Mouse (Mus musculus) kidney, adult 11 months (tissue): ENCODE results near the gene Pdk2.
A peak's percentile ranks its signal among the peaks of the same experiment; 100 is the strongest.

Experiments used
- DNase-seq: peaks from one replicate; pipeline ENCODE4 v3.0.0; 2022

Pdk2 gene

GRCm38 (mm10) chr11:95070140-95071107 is 29.3 kb upstream of the Pdk2 start:
- DNase-seq = no peak

- no peak for DNase-seq
Measured at GRCm38 (mm10) chr11:95069226-95069957, 28.2 kb upstream of the Pdk2 start.

GRCm38 (mm10) chr11:95056768-95057501 is 15.8 kb upstream of the Pdk2 start:
- DNase-seq = no peak

GRCm38 (mm10) chr11:95053062-95053461 is 11.9 kb upstream of the Pdk2 start:
- DNase-seq = no peak

GRCm38 (mm10) chr11:95046980-95047680 is 6.0 kb upstream of the Pdk2 start:
- no peak for DNase-seq

GRCm38 (mm10) chr11:95044185-95044870 is 3.2 kb upstream of the Pdk2 start:
- DNase-seq = no peak

GRCm38 (mm10) chr11:95043608-95044007 is 2.5 kb upstream of the Pdk2 start:
- DNase-seq = no peak

GRCm38 (mm10) chr11:95043060-95043459 is 1.9 kb upstream of the Pdk2 start:
- DNase-seq = no peak

GRCm38 (mm10) chr11:95042096-95042495 is 942 bp upstream of the Pdk2 start:
- peak; percentile 87 for DNase-seq

GRCm38 (mm10) chr11:95040491-95041138 is 539 bp downstream of the Pdk2 start:
- DNase-seq = peak; percentile 98

GRCm38 (mm10) chr11:95039766-95040165 is 1.4 kb downstream of the Pdk2 start:
- DNase-seq = peak; percentile 75

- DNase-seq = peak; percentile 85
Measured at GRCm38 (mm10) chr11:95038818-95039655, 2.1 kb downstream of the Pdk2 start.

GRCm38 (mm10) chr11:95038156-95038817 is 2.9 kb downstream of the Pdk2 start:
- DNase-seq = no peak

GRCm38 (mm10) chr11:95037306-95037705 is 3.8 kb downstream of the Pdk2 start:
- DNase-seq = no peak

GRCm38 (mm10) chr11:95036521-95036920 is 4.6 kb downstream of the Pdk2 start:
- DNase-seq = no peak

GRCm38 (mm10) chr11:95034902-95035301 is 6.3 kb downstream of the Pdk2 start:
- DNase-seq = no peak

- DNase-seq = no peak
Measured at GRCm38 (mm10) chr11:95033617-95034016, 7.5 kb downstream of the Pdk2 start.

- DNase-seq = peak; percentile 78
Measured at GRCm38 (mm10) chr11:95032945-95033344, 8.2 kb downstream of the Pdk2 start.

- DNase-seq = no peak
Measured at GRCm38 (mm10) chr11:95027850-95028470, 13.2 kb downstream of the Pdk2 start.
